Mouse (Mus musculus): ENCODE data around the gene Dll1. TPM values are rescaled to one million over a fixed set of nuclear protein-coding genes. Genes with fewer than 3 reads are reported as not detected.

Dll1 gene
- polyA plus RNA-seq, 1 experiment from 2014 or later = 3.5 TPM

- peak; percentile 59 for DNase-seq (ENCODE audit: low spot score)
- no peaks in the 10 kb centered on the region for H3K27me3 ChIP-seq (ENCODE audit: control insufficient read depth, insufficient read depth, low read length)
- no peaks in the 10 kb centered on the region; the same call in 1 of the 2 replicates for H3K4me1 ChIP-seq (replicated peaks; ENCODE audit: control insufficient read depth, insufficient read depth)
Observed at GRCm38 (mm10) chr17:15375701-15376493, 775 bp downstream of the Dll1 start.

GRCm38 (mm10) chr17:15375224-15375623, 1.4 kb downstream of the Dll1 start:
- no peaks in the 10 kb centered on the region for H3K36me3 ChIP-seq (ENCODE audit: control insufficient read depth, insufficient read depth, low read length)
- H3K9ac ChIP-seq (ENCODE audit: low read length) = peak overlapping the region; percentile 66
- H3K4me3 ChIP-seq (ENCODE audit: low read depth, low read length) = peak overlapping the region; percentile 69
- H3K4me1 ChIP-seq (replicated peaks; ENCODE audit: control insufficient read depth, insufficient read depth) = no peaks in the 10 kb centered on the region; the same call in 1 of the 2 replicates
- no peak for TF ChIP-seq EP300 (optimal IDR thresholded peaks at IDR 0.05)
- TF ChIP-seq CTCF (IDR thresholded peaks at IDR 0.05; ENCODE audit: low read depth) = no peak
- ATAC-seq (ENCODE audit: low FRiP score, low TSS enrichment) (no peak), DNase-seq (ENCODE audit: low spot score) (peak; percentile 35)
- no peaks in the 10 kb centered on the region for H3K9me3 ChIP-seq (ENCODE audit: control insufficient read depth, low read length)
- H3K27me3 ChIP-seq (ENCODE audit: control insufficient read depth, insufficient read depth, low read length) = no peaks in the 10 kb centered on the region
- whole genome bisulfite sequencing = under 1% methylated on average over 18 of the region's 18 CpGs
- 0 out of 2 replicates have a peak overlapping the region, but pooled peaks have one; percentile 40 for H3K27ac ChIP-seq (replicated peaks)
- peak overlapping the region; percentile 98 for H3K4me2 ChIP-seq (replicated peaks; ENCODE audit: low read depth)

More at GRCm38 (mm10) chr17:15375701-15376493, 775 bp downstream of the Dll1 start:
- H3K27ac ChIP-seq (replicated peaks) = peak overlapping the region; percentile 58; the same call in 1 of the 2 replicates
- no peaks in the 10 kb centered on the region for H3K36me3 ChIP-seq (ENCODE audit: control insufficient read depth, insufficient read depth, low read length)
- H3K4me3 ChIP-seq (ENCODE audit: low read depth, low read length) = peak overlapping the region; percentile 69
- peak; percentile 36 for ATAC-seq (ENCODE audit: low FRiP score, low TSS enrichment)
- WGBS = under 1% methylated on average over 64 of the region's 69 CpGs
- H3K9me3 ChIP-seq (ENCODE audit: control insufficient read depth, low read length) = no peaks in the 10 kb centered on the region
- peak overlapping the region; percentile 66 for H3K9ac ChIP-seq (ENCODE audit: low read length)
- no peak for TF ChIP-seq EP300 (optimal IDR thresholded peaks at IDR 0.05)
- TF ChIP-seq CTCF (IDR thresholded peaks at IDR 0.05; ENCODE audit: low read depth) = no peak
- H3K4me2 ChIP-seq (replicated peaks; ENCODE audit: low read depth) = peak overlapping the region; percentile 98

GRCm38 (mm10) chr17:15374321-15375141, 2.1 kb downstream of the Dll1 start:
- peak overlapping the region; percentile 66 for H3K9ac ChIP-seq (ENCODE audit: low read length)
- no peak for TF ChIP-seq EP300 (optimal IDR thresholded peaks at IDR 0.05)
- TF ChIP-seq CTCF (IDR thresholded peaks at IDR 0.05; ENCODE audit: low read depth) = no peak
- no peaks in the 10 kb centered on the region for H3K36me3 ChIP-seq (ENCODE audit: control insufficient read depth, insufficient read depth, low read length)
- WGBS = 6% methylated on average over 44 of the region's 50 CpGs
- H3K27ac ChIP-seq (replicated peaks) = no peak overlapping the region
- DNase-seq (ENCODE audit: low spot score) = peak; percentile 26
- peak overlapping the region; percentile 69 for H3K4me3 ChIP-seq (ENCODE audit: low read depth, low read length)
- ATAC-seq (ENCODE audit: low FRiP score, low TSS enrichment) = no peak; the same call in 1 of the 2 replicates
- H3K4me2 ChIP-seq (replicated peaks; ENCODE audit: low read depth) = peak overlapping the region; percentile 98
- no peaks in the 10 kb centered on the region; the same call in 1 of the 2 replicates for H3K4me1 ChIP-seq (replicated peaks; ENCODE audit: control insufficient read depth, insufficient read depth)
- no peaks in the 10 kb centered on the region for H3K27me3 ChIP-seq (ENCODE audit: control insufficient read depth, insufficient read depth, low read length)
- no peaks in the 10 kb centered on the region for H3K9me3 ChIP-seq (ENCODE audit: control insufficient read depth, low read length)

- Histone ChIP-seq H3K27ac (replicated peaks) (no peak overlapping the region), H3K27me3 (ENCODE audit: control insufficient read depth, insufficient read depth, low read length) (no peaks in the 10 kb centered on the region), H3K9me3 (ENCODE audit: control insufficient read depth, low read length) (no peaks in the 10 kb centered on the region), H3K9ac (ENCODE audit: low read length) (no peak overlapping the region), H3K4me1 (replicated peaks; ENCODE audit: control insufficient read depth, insufficient read depth) (no peaks in the 10 kb centered on the region; the same call in 1 of the 2 replicates), H3K4me3 (ENCODE audit: low read depth, low read length) (peak overlapping the region; percentile 10; the same call in 1 of the 2 replicates), H3K36me3 (ENCODE audit: control insufficient read depth, insufficient read depth, low read length) (no peaks in the 10 kb centered on the region), H3K4me2 (replicated peaks; ENCODE audit: low read depth) (peak overlapping the region; percentile 98)
- DNase-seq (ENCODE audit: low spot score) (peak; percentile 9), ATAC-seq (ENCODE audit: low FRiP score, low TSS enrichment) (no peak)
- WGBS = 67% methylated on average over 15 of the region's 15 CpGs
- no peak for TF ChIP-seq EP300 (optimal IDR thresholded peaks at IDR 0.05)
Observed at GRCm38 (mm10) chr17:15372931-15373652, 3.6 kb downstream of the Dll1 start.

- DNase-seq (ENCODE audit: low spot score) = peak; percentile 21
- Histone ChIP-seq H3K4me3 (ENCODE audit: low read depth, low read length) (no peak overlapping the region), H3K4me2 (replicated peaks; ENCODE audit: low read depth) (peak overlapping the region; percentile 98; the same call in 1 of the 2 replicates), H3K9ac (ENCODE audit: low read length) (no peak overlapping the region), H3K27me3 (ENCODE audit: control insufficient read depth, insufficient read depth, low read length) (no peaks in the 10 kb centered on the region), H3K9me3 (ENCODE audit: control insufficient read depth, low read length) (no peaks in the 10 kb centered on the region), H3K36me3 (ENCODE audit: control insufficient read depth, insufficient read depth, low read length) (no peaks in the 10 kb centered on the region), H3K27ac (replicated peaks) (no peak overlapping the region), H3K4me1 (replicated peaks; ENCODE audit: control insufficient read depth, insufficient read depth) (no peaks in the 10 kb centered on the region; the same call in 1 of the 2 replicates)
- TF ChIP-seq EP300 (optimal IDR thresholded peaks at IDR 0.05) = no peak
- no peak for TF ChIP-seq CTCF (IDR thresholded peaks at IDR 0.05; ENCODE audit: low read depth)
- 40% methylated on average over 17 of the region's 17 CpGs for WGBS
- no peak; the same call in 1 of the 2 replicates for ATAC-seq (ENCODE audit: low FRiP score, low TSS enrichment)
Observed at GRCm38 (mm10) chr17:15371967-15372835, 4.5 kb downstream of the Dll1 start.
